Mouse (Mus musculus) spleen, embryonic (tissue): Measurements from ENCODE around the gene Dnhd1.

Source experiments
- CTCF ChIA-PET: fragments of 350-600 bp; sonication (Branson Sonifier 250); formaldehyde crosslinking; loops from one replicate; lab custom pipeline; 2022; lab: Charles Lee

The Dnhd1 gene

GRCm38 (mm10) chr7:105650639-105651435, at the start of gene Dnhd1:
TSS of gene Dnhd1 (plus strand) at chr7:105650827.
- CTCF ChIA-PET = interaction anchor here (0.6 to 1.4 kb wide), 4 partner anchors 10 to 160 kb away, joined by 3 read pairs; partner anchors contain the start of gene Mrpl17

GRCm38 (mm10) chr7:105602860-105603623, 47.6 kb upstream of the Dnhd1 start:
- CTCF ChIA-PET = interaction anchor here (1.0 to 2.0 kb wide), 2 partner anchors 69 to 74 kb away, joined by 3 to 12 read pairs; no protein-coding TSS in a partner anchor

DNA sequence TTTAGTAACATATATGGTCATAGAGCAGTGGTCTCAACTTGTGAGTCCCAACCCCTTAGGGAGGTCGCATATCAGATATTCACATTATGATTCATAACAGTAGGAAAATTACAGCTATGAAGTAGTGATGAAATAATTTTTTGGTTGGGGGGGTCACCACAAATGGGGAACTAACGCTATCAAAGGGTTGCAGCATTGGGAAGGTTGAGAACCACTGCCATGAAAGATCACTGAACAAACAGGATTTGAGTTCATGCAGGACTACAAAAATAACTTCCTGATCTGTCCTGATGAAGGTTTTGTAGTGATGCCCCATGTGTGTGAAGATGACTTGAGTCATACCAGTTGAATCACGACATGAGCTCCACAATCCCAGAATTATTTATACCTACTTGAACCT, 42.2 kb upstream of the Dnhd1 start:
- CTCF ChIA-PET = no interaction called here

DNA sequence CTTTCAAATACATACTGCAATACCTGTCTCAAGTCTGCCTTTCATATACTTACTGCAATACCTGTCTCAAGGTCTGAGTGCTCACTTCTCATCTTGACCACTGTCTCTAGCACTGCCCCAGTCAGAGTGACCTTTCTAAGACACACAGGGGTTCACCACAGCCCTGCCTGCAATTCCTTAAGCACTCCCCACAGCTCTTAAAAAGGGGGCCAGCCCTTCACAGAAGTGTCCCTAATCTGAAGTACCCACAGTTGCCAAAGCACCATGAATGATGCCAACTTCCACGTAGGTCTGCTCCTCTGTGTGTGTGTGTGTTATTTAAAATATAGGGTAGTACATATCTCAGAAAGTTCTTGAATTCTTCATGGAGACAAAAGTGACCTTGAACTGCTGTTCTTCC, 38.9 kb upstream of the Dnhd1 start:
- CTCF ChIA-PET = no interaction called here

DNA sequence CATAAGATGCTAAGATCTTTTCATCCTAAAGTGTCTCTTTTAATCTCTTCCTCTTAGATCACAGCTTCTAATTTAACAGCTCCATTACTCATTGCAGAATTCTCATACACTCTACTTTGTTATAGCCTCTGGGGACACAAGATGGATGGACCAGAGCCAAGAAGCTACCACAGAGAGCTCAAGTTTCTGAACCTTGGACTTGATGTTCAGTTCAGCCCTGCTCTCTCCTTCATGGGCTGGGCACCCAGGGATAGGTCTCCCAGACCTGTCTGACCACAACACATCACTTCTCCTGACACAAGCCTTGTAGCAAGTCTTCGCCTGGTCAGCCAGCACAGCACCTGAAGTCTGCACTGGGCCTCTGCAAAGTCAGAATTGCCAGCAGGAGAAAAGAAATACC, 36.2 kb upstream of the Dnhd1 start:
- CTCF ChIA-PET = no interaction called here

GRCm38 (mm10) chr7:105615720-105616119, 34.9 kb upstream of the Dnhd1 start:
- CTCF ChIA-PET = interaction anchor here (0.7 kb wide), 1 partner anchor 62 kb away, joined by 3 read pairs; no protein-coding TSS in a partner anchor

GRCm38 (mm10) chr7:105616561-105616960, 34.1 kb upstream of the Dnhd1 start:
- CTCF ChIA-PET = no interaction called here

DNA sequence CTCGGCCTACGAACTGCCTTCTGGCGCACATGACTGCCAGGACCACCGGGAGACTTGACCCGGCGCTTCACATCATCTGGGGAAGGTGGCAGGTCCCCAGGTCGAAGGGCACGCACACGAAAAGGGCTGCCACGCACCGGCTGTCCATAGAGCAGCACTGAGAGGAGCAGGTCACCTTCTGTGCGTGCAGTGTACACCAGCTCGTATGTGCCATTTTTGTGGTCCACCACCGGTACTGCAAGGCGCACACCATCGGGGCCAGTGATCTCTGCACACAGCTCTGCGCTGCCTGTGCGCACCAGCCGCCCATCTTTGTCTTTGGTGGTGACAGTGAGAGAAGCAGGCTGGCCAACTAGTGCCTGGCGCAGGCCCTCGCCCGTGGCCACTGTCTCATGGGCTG, 32.8 kb upstream of the Dnhd1 start:
- CTCF ChIA-PET = no interaction called here

- CTCF ChIA-PET = interaction anchor here (0.7 kb wide), 1 partner anchor 31 kb away, joined by 3 read pairs; the partner anchor contains the start of gene Dnhd1
Measured at GRCm38 (mm10) chr7:105619701-105620100, 30.9 kb upstream of the Dnhd1 start.

DNA sequence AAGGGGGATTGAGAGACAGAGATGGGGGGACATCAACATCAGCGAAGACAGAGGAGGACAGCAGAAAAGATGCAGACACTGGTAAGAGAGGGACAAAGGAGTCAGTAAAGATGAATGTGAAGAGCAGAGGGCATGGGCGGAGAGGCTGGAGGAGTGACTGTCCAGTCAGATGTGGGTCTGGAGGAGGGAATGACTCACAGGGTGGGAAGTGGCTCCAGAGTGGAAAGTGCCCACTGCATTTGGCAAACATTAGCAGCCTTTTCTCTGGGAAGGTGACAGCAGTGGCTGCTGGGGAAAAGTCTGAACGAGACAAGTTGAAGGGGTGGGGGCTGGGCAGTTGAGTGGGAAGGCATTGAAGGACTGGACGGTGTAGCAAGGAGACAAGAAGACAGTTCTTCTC, 29.6 kb upstream of the Dnhd1 start:
- CTCF ChIA-PET = no interaction called here

DNA sequence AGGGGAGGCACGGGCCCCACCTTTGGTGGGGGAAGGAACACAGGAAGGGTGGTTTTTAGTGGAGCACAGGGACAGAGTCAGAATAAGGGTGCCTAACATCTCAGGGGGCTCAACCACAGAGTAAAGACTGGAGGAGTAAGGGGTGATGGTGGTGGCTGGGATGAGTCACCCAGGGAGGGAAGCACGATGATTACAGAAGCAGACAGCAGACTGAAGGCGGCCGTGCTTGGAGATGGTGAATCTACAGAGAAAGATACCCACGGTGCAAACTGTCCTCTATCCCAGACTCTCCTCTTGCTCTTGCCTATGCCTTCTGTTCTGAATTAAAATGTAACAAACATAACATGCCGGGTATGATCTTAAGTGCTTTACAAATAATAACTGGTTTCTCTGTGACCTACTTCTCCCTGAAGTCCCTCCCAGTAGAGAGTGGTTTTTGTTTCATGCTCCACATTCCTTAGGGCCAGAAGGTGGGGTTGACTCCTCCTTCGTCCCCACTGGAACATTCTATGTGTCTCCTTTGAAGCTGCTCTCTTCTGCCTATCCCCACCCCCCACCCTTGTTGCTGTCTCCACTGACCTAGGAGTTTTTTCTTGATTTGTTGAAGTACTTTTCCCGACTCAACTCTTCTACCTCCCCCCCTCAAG, 28.9 kb upstream of the Dnhd1 start:
- CTCF ChIA-PET = no interaction called here

DNA sequence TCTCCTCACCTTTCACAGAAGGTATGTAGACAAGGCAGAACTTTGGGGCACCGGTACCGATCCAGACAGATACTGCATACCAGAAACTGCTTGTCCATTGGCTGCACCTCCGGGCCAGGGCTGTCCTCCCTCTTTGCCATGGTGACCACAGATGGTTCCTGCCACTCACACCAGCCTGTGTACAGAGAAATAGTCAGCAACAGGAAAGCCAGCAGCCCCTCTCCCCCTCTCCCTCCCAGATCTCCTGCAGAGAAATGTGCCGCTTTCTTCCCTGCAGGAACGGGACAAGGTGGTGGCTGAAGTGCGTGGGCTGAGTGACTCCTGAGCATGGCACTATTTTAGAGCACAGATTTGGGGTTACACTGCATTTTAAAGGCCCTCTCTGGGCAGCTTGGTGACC, 25.2 kb upstream of the Dnhd1 start:
- CTCF ChIA-PET = no interaction called here

DNA sequence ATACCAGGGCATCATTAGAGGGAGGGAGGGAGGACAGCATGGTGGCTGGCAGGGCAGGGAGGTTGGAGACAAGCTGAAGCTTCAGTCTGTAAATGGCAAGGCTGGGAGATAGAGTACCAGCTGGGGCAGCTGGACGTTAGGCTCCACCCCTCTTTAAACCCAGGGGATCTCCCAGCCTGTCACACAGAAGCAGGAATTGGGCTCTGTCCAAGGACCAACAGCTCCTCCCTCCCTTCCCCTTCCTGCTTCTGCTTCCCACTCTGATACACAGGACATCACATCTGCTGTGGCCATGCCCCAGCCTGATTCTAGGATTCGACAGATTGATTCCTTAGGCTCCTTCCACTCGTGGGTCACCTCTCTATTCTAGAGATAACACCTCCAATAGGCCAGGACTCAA, 22.0 kb upstream of the Dnhd1 start:
- CTCF ChIA-PET = no interaction called here

GRCm38 (mm10) chr7:105632551-105632972, 18.1 kb upstream of the Dnhd1 start:
- CTCF ChIA-PET = no interaction called here

DNA sequence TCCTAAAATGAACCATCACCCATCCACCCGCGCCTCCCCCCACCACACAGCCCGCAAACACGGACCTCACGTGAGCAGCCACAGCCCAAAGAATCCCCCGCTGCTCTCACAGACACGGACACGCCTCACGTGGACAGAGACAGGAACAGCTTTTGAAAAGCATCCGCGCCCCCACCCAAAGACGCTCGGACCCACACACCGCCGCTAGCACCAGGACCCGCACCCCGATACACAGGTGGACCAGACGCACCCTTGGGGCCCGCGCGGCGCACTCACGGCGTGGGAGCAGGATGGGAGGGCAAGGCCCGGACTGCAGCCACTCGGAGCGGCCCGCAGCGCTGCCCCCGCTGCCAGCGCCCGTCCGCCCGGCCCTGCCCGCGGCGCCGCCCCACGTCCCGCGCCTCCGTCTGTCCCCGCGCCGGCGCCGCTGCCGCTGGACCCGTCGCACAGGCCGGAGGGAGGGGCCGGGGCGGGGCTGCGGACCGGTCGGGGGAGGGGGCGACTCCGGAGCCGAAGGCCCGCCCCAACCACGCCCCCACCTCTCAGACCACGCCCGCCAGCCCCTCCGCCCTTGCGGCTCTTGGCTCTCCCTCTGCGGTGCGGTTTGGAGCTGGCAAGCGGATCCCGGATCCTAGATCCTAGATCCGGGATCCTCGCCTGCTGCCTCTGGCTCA, 17.4 kb upstream of the Dnhd1 start, which contains the start of gene Trim3:
Gene Trim3, minus strand, starts transcription at position 445 of the 674 bp plus-strand sequence.
- CTCF ChIA-PET = no interaction called here

DNA sequence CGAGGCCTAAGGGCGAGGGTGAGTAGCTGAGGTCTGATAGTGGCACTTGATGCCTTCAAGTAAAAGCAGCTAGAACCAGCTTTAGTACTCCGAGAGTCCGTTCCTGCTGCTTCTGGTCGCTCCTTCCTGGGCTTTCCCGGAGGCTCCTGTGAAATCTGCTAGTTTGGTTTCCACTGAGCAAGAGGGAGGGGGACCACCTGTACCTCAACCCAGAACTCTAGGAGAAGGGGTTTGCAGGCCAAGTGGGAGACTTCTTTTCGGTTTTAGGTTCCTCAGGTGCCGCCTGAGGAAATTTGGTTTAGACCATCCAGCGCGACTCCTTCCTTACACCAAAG, 16.9 kb upstream of the Dnhd1 start:
- CTCF ChIA-PET = no interaction called here

GRCm38 (mm10) chr7:105634272-105634920, 16.2 kb upstream of the Dnhd1 start:
- CTCF ChIA-PET = interaction anchor here (0.5 kb wide), 1 partner anchor 8 kb away, joined by 3 read pairs; no protein-coding TSS in a partner anchor

DNA sequence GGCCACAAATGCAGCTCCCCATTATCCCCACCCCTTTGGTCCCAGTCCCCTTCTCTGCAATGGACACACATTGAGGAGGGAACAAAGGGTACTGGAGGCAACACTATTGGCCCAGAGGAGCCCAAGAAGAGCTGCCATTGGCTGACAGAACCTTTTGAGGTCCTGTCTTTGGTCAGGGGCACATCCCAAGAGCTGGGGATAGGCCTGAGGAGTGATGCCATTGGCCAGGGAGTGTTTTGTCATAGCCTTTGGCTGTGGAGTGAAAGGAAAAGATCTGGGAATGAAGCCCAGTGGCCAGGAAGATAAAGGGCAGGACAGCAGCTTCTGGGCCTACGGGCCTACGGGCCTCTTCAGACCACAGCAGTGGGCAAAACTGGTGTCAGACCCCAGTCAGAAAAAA, 14.9 kb upstream of the Dnhd1 start:
- CTCF ChIA-PET = interaction anchor here (1.1 kb wide), 1 partner anchor 15 kb away, joined by 3 read pairs; the partner anchor contains the start of gene Dnhd1

DNA sequence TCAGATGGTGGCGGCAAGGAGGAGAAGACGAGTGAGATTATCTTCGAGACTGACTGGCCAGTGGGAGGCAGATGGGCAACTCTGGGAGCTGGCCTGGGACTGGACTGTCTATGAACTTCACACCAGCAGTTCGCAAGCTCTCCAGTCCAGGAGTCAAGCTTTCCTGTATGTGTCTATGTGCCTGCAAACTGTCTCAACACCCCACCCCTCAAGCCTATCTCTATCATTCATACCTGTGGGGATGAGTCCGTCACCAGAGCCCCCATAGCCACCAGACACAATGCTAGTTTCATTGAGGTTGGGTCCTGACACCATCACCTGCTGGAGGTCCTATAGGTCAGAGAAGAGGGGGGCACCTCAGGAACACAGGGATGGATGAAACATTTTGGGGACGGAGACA, 11.9 kb upstream of the Dnhd1 start:
- CTCF ChIA-PET = no interaction called here

DNA sequence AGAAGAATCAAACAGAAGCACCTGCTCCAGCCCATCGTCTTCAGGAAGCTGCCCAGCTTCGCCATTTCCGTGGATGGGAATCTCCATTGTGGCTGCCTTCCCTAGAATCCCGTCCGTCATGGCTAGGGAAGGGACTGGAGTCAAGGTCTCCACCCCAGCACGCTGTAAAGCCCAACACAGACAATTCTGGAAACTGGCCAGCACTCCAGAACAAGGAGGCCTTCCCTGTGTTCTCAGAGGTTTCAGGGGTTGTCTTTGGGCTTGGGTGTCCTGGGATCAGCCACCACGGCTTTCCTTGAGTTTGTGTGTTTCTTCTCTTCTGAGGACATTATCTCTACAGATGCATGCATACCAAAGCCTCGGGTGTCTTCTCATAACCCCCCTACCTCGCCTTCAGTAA, 11.3 kb upstream of the Dnhd1 start:
- CTCF ChIA-PET = no interaction called here

- CTCF ChIA-PET = no interaction called here
Measured at GRCm38 (mm10) chr7:105639756-105640155, 10.9 kb upstream of the Dnhd1 start, which contains the start of gene Timm10b. TSS of gene Timm10b (plus strand) at chr7:105640056.
